Mouse (Mus musculus) cerebellum, adult (tissue): Measurements from ENCODE around the gene Phf23.
"Not testable (repeated sequence)": the region's sequence is repeated elsewhere in the genome, so short reads cannot be mapped to it uniquely, and the experiment has no call there.

Experiments used
- ATAC-seq: cut with Nextera tagmentation; 2 replicates; pipeline ENCODE4 v1.9.2; 2017; ENCODE audit warnings: mild to moderate bottlenecking, moderate library complexity, mixed read lengths; ENCODE audit not compliant: insufficient number of reproducible peaks, low FRiP score, low TSS enrichment

The Phf23 gene

GRCm38 (mm10) chr11:69998567-69999491 is 3.3 kb downstream of the Phf23 start:
- ATAC-seq, result no peak

- no peak for ATAC-seq
These were observed 4.1 kb downstream of the Phf23 start for GRCm38 (mm10) chr11:69999666-70000065.

DNA sequence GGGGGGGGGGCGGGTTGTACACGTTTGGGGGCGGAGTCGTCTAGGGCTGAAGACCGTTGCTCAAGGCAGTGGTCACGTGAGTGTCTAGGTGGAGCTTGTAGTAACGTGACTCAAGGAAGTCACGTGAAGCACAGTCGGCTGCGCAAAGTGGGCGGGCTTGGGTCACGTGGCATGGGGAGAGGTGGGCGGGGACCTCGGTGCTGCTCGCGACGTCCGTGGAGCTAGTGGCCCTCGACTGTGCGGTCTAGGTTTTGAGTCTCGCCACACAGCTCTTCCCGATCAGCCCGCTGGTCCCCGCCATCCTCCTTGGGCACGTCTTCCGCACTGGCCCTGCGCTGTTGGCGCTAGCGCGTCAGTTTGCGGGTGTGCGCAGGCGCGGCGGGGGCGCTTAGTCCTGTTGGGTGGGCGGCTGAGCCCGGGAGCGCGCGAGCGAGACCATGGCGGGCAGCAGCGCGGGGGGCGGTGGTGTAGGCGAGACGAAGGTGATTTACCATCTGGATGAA is 4.9 kb downstream of the Phf23 start, which contains the start of gene Dvl2:
TSS of gene Dvl2 (plus strand) at position 200 of the 503 bp plus-strand sequence.
- ATAC-seq, result peak; percentile 27; the same call in 1 of the 2 replicates

DNA sequence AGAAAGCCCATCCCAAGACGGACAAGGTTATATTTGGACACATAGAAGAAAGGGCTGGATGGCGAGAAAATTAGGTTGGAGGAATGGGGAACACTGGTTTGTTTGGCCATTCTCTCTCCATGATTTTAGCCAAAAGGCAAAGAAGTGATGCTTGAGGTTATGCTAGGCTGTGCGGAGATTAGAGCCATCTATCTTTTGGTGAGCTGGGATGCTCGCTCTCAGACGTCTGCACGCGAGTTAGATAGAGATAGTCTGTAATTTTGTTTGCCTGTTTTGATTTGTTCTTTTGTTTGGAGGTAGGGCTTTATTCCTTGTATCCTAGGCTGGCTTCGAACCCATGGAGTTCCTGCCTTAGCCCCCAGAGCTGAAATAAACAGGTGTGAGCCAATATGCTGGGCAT is 5.6 kb downstream of the Phf23 start:
- ATAC-seq, result no peak

- no peak for ATAC-seq
These were observed 6.3 kb downstream of the Phf23 start for GRCm38 (mm10) chr11:70001865-70002264.

GRCm38 (mm10) chr11:70002471-70002870 is 6.9 kb downstream of the Phf23 start:
- ATAC-seq, result no peak

- no peak for ATAC-seq
These were observed 9.9 kb downstream of the Phf23 start for GRCm38 (mm10) chr11:70005521-70005920.

DNA sequence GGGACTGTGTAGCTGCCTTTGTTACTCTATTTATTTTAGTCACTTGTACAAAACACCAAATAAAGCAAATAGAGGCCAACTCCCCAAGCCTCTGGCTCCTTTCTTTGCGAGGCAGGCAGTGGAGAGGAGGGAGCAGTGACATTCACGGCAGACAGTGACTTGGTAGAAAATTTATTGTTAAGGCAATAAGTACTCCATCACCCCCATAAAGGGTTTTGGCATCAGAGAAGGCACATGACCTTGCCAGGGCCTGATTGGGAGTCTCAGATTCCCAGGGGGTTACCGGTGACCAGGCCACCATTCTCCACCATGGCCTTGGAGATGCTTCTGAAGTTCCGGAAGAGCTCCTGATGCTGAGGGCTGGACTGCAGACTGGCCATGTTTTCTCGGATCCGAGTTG is 14.5 kb downstream of the Phf23 start:
- no peak for ATAC-seq

GRCm38 (mm10) chr11:70010548-70010947 is 15.0 kb downstream of the Phf23 start:
- ATAC-seq, result no peak

GRCm38 (mm10) chr11:70010961-70011360 is 15.4 kb downstream of the Phf23 start:
- no peak for ATAC-seq

DNA sequence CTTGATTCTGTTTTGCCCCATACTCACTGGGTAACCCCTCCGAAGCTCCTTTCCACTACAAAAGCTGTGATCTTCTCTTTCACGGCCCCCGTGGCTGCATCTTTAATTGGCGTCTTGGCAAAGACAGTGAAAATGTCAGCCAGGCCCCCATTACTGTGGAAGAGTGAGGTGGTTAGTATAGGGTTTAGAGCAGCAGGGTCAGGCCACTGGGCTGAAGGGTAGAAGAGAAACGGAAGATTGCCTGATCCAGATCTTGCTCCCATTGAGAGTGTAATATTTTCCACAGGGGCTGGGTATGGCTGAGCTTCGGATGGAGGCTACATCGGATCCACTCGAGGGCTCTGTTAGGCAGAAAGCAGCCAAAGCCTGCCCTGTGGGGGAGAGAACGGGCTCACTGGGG is 17.4 kb downstream of the Phf23 start:
- ATAC-seq, result no peak

DNA sequence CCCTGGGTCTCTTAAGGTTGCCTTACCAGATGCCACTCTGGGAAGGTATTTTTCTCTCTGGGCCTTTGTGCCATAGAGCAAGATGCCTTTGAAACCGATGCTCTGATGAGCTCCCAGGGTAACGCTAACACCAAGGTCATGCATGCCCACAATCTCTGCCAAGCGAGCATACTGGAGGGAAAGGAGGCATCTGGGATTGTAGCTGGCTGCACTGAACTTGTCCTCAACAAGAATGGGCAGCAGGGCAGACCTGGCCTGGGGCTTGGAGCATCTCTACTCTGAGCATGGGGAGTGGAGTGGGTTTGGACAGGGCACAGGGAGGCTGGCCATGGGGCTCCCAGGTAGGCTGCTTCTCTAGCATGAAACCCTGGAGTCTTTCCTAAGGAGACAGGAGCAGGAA is 17.8 kb downstream of the Phf23 start:
- no peak for ATAC-seq

GRCm38 (mm10) chr11:70014051-70014450 is 18.5 kb downstream of the Phf23 start:
- ATAC-seq, result no peak

DNA sequence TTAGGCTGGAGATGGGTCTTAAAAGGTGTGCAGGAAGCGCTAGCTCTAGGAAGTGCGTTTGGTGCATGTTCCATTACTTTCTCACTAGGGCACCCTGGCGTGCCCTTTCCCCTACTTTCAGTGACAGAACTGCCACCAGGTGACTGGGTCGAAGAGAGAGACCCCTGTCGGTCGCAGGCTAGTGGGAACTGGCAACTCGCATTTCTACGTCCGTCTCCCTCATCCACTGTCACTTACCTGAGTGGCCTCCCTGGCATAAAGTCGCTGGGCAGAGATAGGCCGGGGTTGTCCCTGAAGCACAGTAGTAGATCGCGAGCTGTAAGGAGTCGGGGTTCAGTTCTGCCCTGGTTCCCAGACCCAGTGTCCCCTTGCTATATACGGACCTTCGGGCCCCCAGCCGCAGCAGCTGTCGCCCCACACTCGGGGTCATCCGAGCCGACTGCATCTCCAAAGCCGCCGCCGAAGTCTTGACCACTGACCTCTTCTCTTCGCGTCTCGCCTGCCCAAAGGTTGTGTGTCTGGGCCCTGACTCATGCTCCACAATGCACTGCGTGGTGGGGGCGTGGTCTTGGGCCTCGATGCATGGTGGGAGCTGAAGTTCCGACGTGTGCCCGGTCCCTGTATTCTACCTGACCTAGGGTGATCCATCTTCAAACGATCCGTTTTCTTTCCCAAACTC is 19.4 kb downstream of the Phf23 start, which contains the start of gene Acadvl:
TSS of gene Acadvl (minus strand) at position 532 of the 679 bp plus-strand sequence.
- ATAC-seq, result peak; percentile 75; the same call in 1 of the 2 replicates

- no peak for ATAC-seq
These were observed 20.1 kb downstream of the Phf23 start for GRCm38 (mm10) chr11:70015677-70016076.

DNA sequence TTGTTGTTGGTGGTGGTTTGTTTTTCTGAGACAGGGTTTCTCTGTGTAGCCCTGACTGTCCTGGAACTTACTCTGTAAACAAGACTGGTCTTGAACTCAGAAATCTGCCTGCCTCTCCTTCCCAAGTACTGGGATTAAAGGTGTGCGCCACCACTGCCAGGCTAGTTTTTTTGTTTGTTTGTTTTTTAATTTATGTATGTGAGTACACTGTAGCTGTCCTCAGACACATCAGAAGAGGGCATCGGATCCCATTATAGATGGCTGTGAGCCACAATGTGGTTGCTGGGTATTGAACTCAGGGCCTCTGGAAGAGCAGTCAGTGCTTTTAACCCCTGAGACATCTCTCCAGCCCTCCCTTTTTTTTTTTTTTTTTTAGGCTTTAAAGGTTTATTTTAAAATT is 20.6 kb downstream of the Phf23 start:
- ATAC-seq, result not testable (repeated sequence)

- no peak for ATAC-seq
These were observed 21.1 kb downstream of the Phf23 start, which contains the start of gene Dlg4 for GRCm38 (mm10) chr11:70016669-70017068. Dlg4 (plus strand) TSS chr11:70016942.

- ATAC-seq, result no peak
These were observed 21.7 kb downstream of the Phf23 start for GRCm38 (mm10) chr11:70017199-70017767.

DNA sequence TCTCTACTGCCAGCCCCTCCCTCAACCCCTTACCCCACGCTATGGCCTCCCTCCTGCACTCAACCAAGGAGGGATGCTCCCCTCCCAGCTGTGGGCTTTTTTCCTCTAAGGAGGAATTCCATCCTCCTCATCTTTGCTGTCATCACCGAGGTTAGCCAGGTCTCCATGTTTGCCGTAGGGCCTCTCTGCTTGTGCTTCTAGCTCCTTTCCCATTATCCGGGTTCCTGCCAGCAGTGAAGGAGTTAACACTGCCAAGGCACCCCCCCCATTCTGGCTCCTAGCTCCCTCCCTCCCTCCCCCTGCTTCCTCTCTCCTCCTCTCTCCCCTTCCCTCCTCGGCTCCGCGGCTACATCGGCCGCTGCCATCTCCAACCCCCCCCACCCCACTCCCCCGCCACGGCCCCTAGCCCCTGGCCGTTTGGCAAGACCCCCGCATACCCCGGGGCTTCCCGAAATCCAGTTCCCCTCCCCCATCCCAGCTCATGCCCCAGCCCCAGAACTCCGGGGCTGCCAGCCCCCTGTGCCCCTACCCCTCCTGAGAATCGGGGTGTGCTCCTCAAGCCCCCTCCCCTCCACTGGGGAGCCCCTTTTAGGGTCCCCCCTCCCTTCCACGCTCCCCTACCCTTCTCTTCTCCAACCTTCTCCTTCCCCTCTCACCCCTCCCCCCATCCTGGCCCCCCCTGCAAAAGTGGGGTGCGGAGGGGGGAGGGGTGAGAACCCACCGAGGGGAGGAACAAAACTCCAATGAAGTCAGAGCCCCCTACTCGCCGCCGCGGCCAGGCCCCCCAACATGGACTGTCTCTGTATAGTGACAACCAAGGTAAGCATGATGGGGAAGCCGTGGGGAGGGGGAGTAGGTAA is 22.8 kb downstream of the Phf23 start:
- ATAC-seq, result no peak
